In genomic region chr11:104468751-104469268, GRCm38 (mm10) we compare ENCODE assay signal across 8 mouse cellular contexts. TPM values are rescaled to one million over a fixed set of nuclear protein-coding genes. Genes with fewer than 3 reads are reported as not detected.
A peak's percentile ranks its signal among the peaks of the same experiment; 100 is the strongest.
DNase-seq lines count a peak whose midpoint lies in the region; ATAC-seq and TF ChIP-seq lines count a peak whose summit lies in the region.

TSS of gene Kansl1 (minus strand) at chr11:104468861.

- peaks cover 18% of the 10 kb centered on the region for H3K36me3 ChIP-seq in G1E (replicated peaks)
- H3K36me3 ChIP-seq in intestine, embryonic 15.5 days = no peaks in the 10 kb centered on the region
- no peaks in the 10 kb centered on the region; the same call in 1 of the 2 replicates for H3K36me3 ChIP-seq in liver, embryonic 14.5 days (replicated peaks; ENCODE audit: control insufficient read depth, insufficient read depth, low read depth)
- H3K36me3 ChIP-seq in neural tube, embryonic 14.5 days (ENCODE audit: control insufficient read depth, insufficient read depth, low read length) = 0 out of 2 replicates have a peak, but pooled peaks cover 3% of the 10 kb centered on the region

- ATAC-seq in G1E (ENCODE audit: extremely low read depth, insufficient number of reproducible peaks, low FRiP score, poor library complexity, severe bottlenecking) = no peak
- ATAC-seq in intestine, embryonic 15.5 days = peak; percentile 83
- peak; percentile 67 for ATAC-seq in liver, embryonic 14.5 days (ENCODE audit: insufficient read depth)
- peak; percentile 71 for ATAC-seq in neural tube, embryonic 14.5 days (ENCODE audit: low read depth)

- peak within 1 kb of the TSS; percentile 89 for H3K4me2 ChIP-seq in intestine, embryonic 15.5 days (replicated peaks)
- H3K4me2 ChIP-seq in liver, embryonic 14.5 days (ENCODE audit: low read depth) = peak within 1 kb of the TSS; percentile 84
- H3K4me2 ChIP-seq in neural tube, embryonic 14.5 days (ENCODE audit: low read depth, low read length) = peak within 1 kb of the TSS; percentile 74

- H3K27ac ChIP-seq in intestine, embryonic 15.5 days = peak within 1 kb of the TSS; percentile 68
- H3K27ac ChIP-seq in liver, embryonic 14.5 days = peak within 1 kb of the TSS; percentile 35
- peak within 1 kb of the TSS; percentile 34 for H3K27ac ChIP-seq in neural tube, embryonic 14.5 days (ENCODE audit: low read depth, low read length)

- no peak for TF ChIP-seq EP300 in liver, embryonic 14.5 days (IDR thresholded peaks at IDR 0.05; ENCODE audit: low read depth)

- intact Hi-C loops in gastrocnemius, postnatal 14 days (cut with DNase I; ENCODE audit: low total_unique reads) = loop anchor here (10.0 kb wide), 1 partner anchor 124 kb away; no protein-coding TSS in a partner anchor

- no peaks in the 10 kb centered on the region for H3K9me3 ChIP-seq in G1E (replicated peaks)
- no peaks in the 10 kb centered on the region for H3K9me3 ChIP-seq in intestine, embryonic 15.5 days
- H3K9me3 ChIP-seq in liver, embryonic 14.5 days (ENCODE audit: control insufficient read depth, low read length) = no peaks in the 10 kb centered on the region
- H3K9me3 ChIP-seq in neural tube, embryonic 14.5 days (ENCODE audit: control insufficient read depth, low read length) = no peaks in the 10 kb centered on the region

- H3K27me3 ChIP-seq in G1E (ENCODE audit: insufficient read depth, low read length) = no peaks in the 10 kb centered on the region
- H3K27me3 ChIP-seq in intestine, embryonic 15.5 days (replicated peaks) = no peaks in the 10 kb centered on the region
- no peaks in the 10 kb centered on the region for H3K27me3 ChIP-seq in liver, embryonic 14.5 days (ENCODE audit: control insufficient read depth, insufficient read depth, low read length)
- H3K27me3 ChIP-seq in neural tube, embryonic 14.5 days (ENCODE audit: control insufficient read depth, insufficient read depth, low read length) = no peaks in the 10 kb centered on the region

- H3K9ac ChIP-seq in intestine, embryonic 15.5 days = peak within 1 kb of the TSS; percentile 96
- H3K9ac ChIP-seq in liver, embryonic 14.5 days (replicated peaks) = peak within 1 kb of the TSS; percentile 94
- H3K9ac ChIP-seq in neural tube, embryonic 14.5 days (replicated peaks; ENCODE audit: low read depth, low read length) = peak within 1 kb of the TSS; percentile 95

- no peak for TF ChIP-seq CTCF in G1E (IDR thresholded peaks at IDR 0.05; ENCODE audit: low read depth, low read length)
- no peak for TF ChIP-seq CTCF in liver, embryonic 14.5 days (IDR thresholded peaks at IDR 0.05; ENCODE audit: low read depth)

- H3K4me3 ChIP-seq in G1E (ENCODE audit: low read depth, low read length) = peak within 1 kb of the TSS; percentile 89
- peak within 1 kb of the TSS; percentile 99 for H3K4me3 ChIP-seq in intestine, embryonic 15.5 days (replicated peaks)
- peak within 1 kb of the TSS; percentile 87 to 99 for H3K4me3 ChIP-seq in liver, embryonic 14.5 days (ENCODE audit: insufficient read depth in 1 of 2, low read depth in 2 of 2, low read length in 2 of 2)
- peak within 1 kb of the TSS; percentile 90 for H3K4me3 ChIP-seq in neural tube, embryonic 14.5 days (ENCODE audit: low read depth, low read length)

- DNase-seq in frontal cortex, adult 2 months (ENCODE audit: extremely low spot score in 1 of 2, low spot score in 1 of 2) = no peak
- DNase-seq in frontal cortex, postnatal 36 days (ENCODE audit: low spot score in 2 of 2) = no peak
- DNase-seq in G1E (ENCODE audit: low spot score) = peak; percentile 34
- DNase-seq in cerebellum, postnatal 4 days (ENCODE audit: low spot score in 2 of 2) = peak; percentile 22 to 36
- peak; percentile 26 for DNase-seq in gastrocnemius, postnatal 14 days
- no peak for DNase-seq in liver, embryonic 14.5 days (ENCODE audit: low read depth in 3 of 3, low spot score in 3 of 3)

- peaks cover 21% of the 10 kb centered on the region for H3K4me1 ChIP-seq in G1E (ENCODE audit: insufficient read depth, low read depth, low read length)
- 0 out of 2 replicates have a peak, but pooled peaks cover 6% of the 10 kb centered on the region for H3K4me1 ChIP-seq in intestine, embryonic 15.5 days (replicated peaks)
- H3K4me1 ChIP-seq in liver, embryonic 14.5 days (replicated peaks; ENCODE audit: control insufficient read depth in 2 of 2, insufficient read depth in 2 of 2, low read length in 1 of 2) = peaks cover 2 to 11% of the 10 kb centered on the region in 2 experiments; a peak in 2 of 4 replicates
- H3K4me1 ChIP-seq in neural tube, embryonic 14.5 days (ENCODE audit: control insufficient read depth, insufficient read depth, low read length) = peaks cover 11% of the 10 kb centered on the region; the same call in 1 of the 2 replicates

- WGBS in intestine, embryonic 15.5 days = under 1% methylated on average over 62 of the region's 69 CpGs
- under 1% methylated on average over 65 of the region's 69 CpGs for WGBS in liver, embryonic 14.5 days (ENCODE audit: insufficient replicate concordance)
- under 1% methylated on average over 46 of the region's 69 CpGs for WGBS in neural tube, embryonic 14.5 days

RNA-seq across cellular contexts. Expression of gene Kansl1, which starts in this region (rescaled TPM):
- 90.7 and 96.3 TPM in 2 replicates for polyA plus RNA-seq in frontal cortex, adult 2 months (2012; rRNA removed)
- total RNA-seq in G1E (2014; fragmentation: Nextera tagmentation) (95.3 and 100 TPM in 2 replicates), G1E (2017) (31.0 and 31.7 TPM in 2 replicates)
- 143 and 170 TPM in 2 replicates for polyA plus RNA-seq in G1E (2012)
- total RNA-seq in gastrocnemius, postnatal 14 days (2021) = 10 to 100 TPM; 19.4 to 19.7 TPM
- polyA plus RNA-seq in intestine, embryonic 15.5 days (2015; fragmentation: Nextera tagmentation; extraction: Ambion mirVana) = 16.0 and 17.2 TPM in 2 replicates
- 12.3 and 13.8 TPM in 2 replicates for polyA plus RNA-seq in liver, embryonic 14.5 days (2012; rRNA removed)
- 5.3 and 5.4 TPM in 2 replicates for polyA plus RNA-seq in liver, embryonic 14.5 days (2014; fragmentation: Nextera tagmentation; extraction: Ambion mirVana)
- 30.2 and 37.4 TPM in 2 replicates for polyA plus RNA-seq in neural tube, embryonic 14.5 days (2014; fragmentation: Nextera tagmentation; extraction: Ambion mirVana)

Comparison
In these comparisons a context has a peak if more than half of its experiments do, and no peak if none do; other contexts are left out.
1. DNase-seq: peak in G1E (single experiment), cerebellum, postnatal 4 days (2 of 2) and gastrocnemius, postnatal 14 days (single experiment); none in frontal cortex, adult 2 months (0 of 2), frontal cortex, postnatal 36 days (0 of 2) and liver, embryonic 14.5 days (0 of 3).
2. Peak in every context shown above with its lines, with median percentiles within 50 percentile points of each other: H3K4me3 ChIP-seq, H3K27ac ChIP-seq, H3K4me2 ChIP-seq and H3K9ac ChIP-seq.